Mouse (Mus musculus): ENCODE data around the gene Cldn11.

DNA sequence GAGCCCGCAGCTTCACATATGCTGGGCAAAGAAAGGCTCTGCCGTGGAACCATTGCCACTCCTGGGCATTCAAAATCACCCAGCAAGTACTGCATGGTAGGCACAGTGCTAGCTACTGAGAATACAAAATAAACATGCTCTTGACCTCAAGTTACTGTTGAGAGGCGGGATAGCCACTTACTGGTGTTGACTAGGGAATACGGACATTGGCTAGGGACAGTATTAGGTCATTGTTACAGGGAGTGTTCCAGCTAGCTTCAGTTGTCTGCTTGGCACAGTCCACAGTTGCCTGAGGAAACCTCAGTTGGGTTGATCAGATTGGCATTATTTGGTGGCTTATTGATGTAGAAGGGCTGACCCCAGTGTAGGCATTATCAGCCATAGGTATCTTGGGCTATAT is 42.0 kb upstream of the Cldn11 start:
- TF ChIP-seq POLR2A (IDR thresholded peaks at IDR 0.05; ENCODE audit: extremely low read depth, insufficient read depth, low read length) (no peak), CTCF (IDR thresholded peaks at IDR 0.05; ENCODE audit: extremely low read depth, insufficient read depth, low read length) (no peak)

Data from cortical plate, adult 2 months (tissue).